Mouse (Mus musculus): ENCODE data around the gene Plac1. TPM values are rescaled to one million over a fixed set of nuclear protein-coding genes. Genes with fewer than 3 reads are reported as not detected.

The Plac1 gene
- total and polyA plus RNA-seq, 3 experiments, result not detected

GRCm38 (mm10) chrX:53126492-53127033 is 113.3 kb downstream of the Plac1 start:
- no peaks in the 10 kb centered on the region for H3K4me1 ChIP-seq (ENCODE audit: control insufficient read depth in 1 of 2, insufficient read depth in 2 of 2, low read length in 2 of 2)
- H3K4me3 ChIP-seq (ENCODE audit: control insufficient read depth in 1 of 2, insufficient read depth in 1 of 2, low read depth in 2 of 2, low read length in 2 of 2), result no peak overlapping the region
- H3K27ac ChIP-seq (ENCODE audit: control insufficient read depth, low read depth, low read length), result no peak overlapping the region
- DNase-seq (ENCODE audit: low read depth, low spot score), result no peak
- no peaks in the 10 kb centered on the region for H3K27me3 ChIP-seq (ENCODE audit: control insufficient read depth in 1 of 2, insufficient read depth in 2 of 2, low read length in 2 of 2)
- no peak overlapping the region for H3K9ac ChIP-seq (ENCODE audit: control insufficient read depth, low read depth, low read length, poor library complexity, severe bottlenecking)
- no peaks in the 10 kb centered on the region for H3K9me3 ChIP-seq (replicated peaks; ENCODE audit: insufficient read depth, low read length)
- TF ChIP-seq SMC3 (IDR thresholded peaks at IDR 0.05; ENCODE audit: low read depth, low read length) (no peak), POLR2AphosphoS2 (IDR thresholded peaks at IDR 0.05; ENCODE audit: low read length) (no peak), USF1 (IDR thresholded peaks at IDR 0.05; ENCODE audit: low read depth, low read length) (no peak)
- H3K36me3 ChIP-seq (ENCODE audit: control insufficient read depth in 1 of 2, insufficient read depth in 2 of 2, low read length in 2 of 2), result no peaks in the 10 kb centered on the region
- H3K79me2 ChIP-seq (ENCODE audit: control insufficient read depth, insufficient read depth, low read length, poor library complexity), result no peaks in the 10 kb centered on the region

GRCm38 (mm10) chrX:53125838-53126467 is 114.0 kb downstream of the Plac1 start:
- H3K4me1 ChIP-seq (ENCODE audit: control insufficient read depth in 1 of 2, insufficient read depth in 2 of 2, low read length in 2 of 2), result no peaks in the 10 kb centered on the region
- H3K9ac ChIP-seq (ENCODE audit: control insufficient read depth, low read depth, low read length, poor library complexity, severe bottlenecking), result no peak overlapping the region
- no peak overlapping the region for H3K4me3 ChIP-seq (ENCODE audit: control insufficient read depth in 1 of 2, insufficient read depth in 1 of 2, low read depth in 2 of 2, low read length in 2 of 2)
- no peaks in the 10 kb centered on the region for H3K79me2 ChIP-seq (ENCODE audit: control insufficient read depth, insufficient read depth, low read length, poor library complexity)
- H3K9me3 ChIP-seq (replicated peaks; ENCODE audit: insufficient read depth, low read length), result no peaks in the 10 kb centered on the region
- no peak overlapping the region for H3K27ac ChIP-seq (ENCODE audit: control insufficient read depth, low read depth, low read length)
- DNase-seq (ENCODE audit: low read depth, low spot score), result no peak
- H3K27me3 ChIP-seq (ENCODE audit: control insufficient read depth in 1 of 2, insufficient read depth in 2 of 2, low read length in 2 of 2), result no peaks in the 10 kb centered on the region
- TF ChIP-seq TBP (IDR thresholded peaks at IDR 0.05; ENCODE audit: low read depth, low read length), result no peak
- TF ChIP-seq MYB (IDR thresholded peaks at IDR 0.05; ENCODE audit: low read depth, low read length), result no peak
- TF ChIP-seq USF2 (IDR thresholded peaks at IDR 0.05; ENCODE audit: borderline replicate concordance in 1 of 2, insufficient read depth in 1 of 2, low read depth in 1 of 2, low read length in 2 of 2), result no peak
- no peak for TF ChIP-seq MXI1 (IDR thresholded peaks at IDR 0.05; ENCODE audit: low read depth, low read length)
- TF ChIP-seq MEF2A (IDR thresholded peaks at IDR 0.05; ENCODE audit: extremely low read depth, insufficient replicate concordance, low read depth, low read length, poor library complexity, severe bottlenecking), result no peak
- no peak for TF ChIP-seq POLR2AphosphoS2 (IDR thresholded peaks at IDR 0.05; ENCODE audit: low read length)
- TF ChIP-seq MAZ (IDR thresholded peaks at IDR 0.05; ENCODE audit: low read depth, low read length), result no peak
- H3K36me3 ChIP-seq (ENCODE audit: control insufficient read depth in 1 of 2, insufficient read depth in 2 of 2, low read length in 2 of 2), result no peaks in the 10 kb centered on the region

- H3K79me2 ChIP-seq (ENCODE audit: control insufficient read depth, insufficient read depth, low read length, poor library complexity), result no peaks in the 10 kb centered on the region
- TF ChIP-seq KAT2A (conservative IDR thresholded peaks at IDR 0.05; ENCODE audit: low read depth, low read length) (no peak), USF1 (IDR thresholded peaks at IDR 0.05; ENCODE audit: low read depth, low read length) (no peak)
- no peak overlapping the region for H3K27ac ChIP-seq (ENCODE audit: control insufficient read depth, low read depth, low read length)
- no peaks in the 10 kb centered on the region for H3K36me3 ChIP-seq (ENCODE audit: control insufficient read depth in 1 of 2, insufficient read depth in 2 of 2, low read length in 2 of 2)
- H3K4me3 ChIP-seq (ENCODE audit: control insufficient read depth in 1 of 2, insufficient read depth in 1 of 2, low read depth in 2 of 2, low read length in 2 of 2), result no peak overlapping the region
- no peaks in the 10 kb centered on the region for H3K4me1 ChIP-seq (ENCODE audit: control insufficient read depth in 1 of 2, insufficient read depth in 2 of 2, low read length in 2 of 2)
- no peak overlapping the region for H3K9ac ChIP-seq (ENCODE audit: control insufficient read depth, low read depth, low read length, poor library complexity, severe bottlenecking)
- H3K27me3 ChIP-seq (ENCODE audit: control insufficient read depth in 1 of 2, insufficient read depth in 2 of 2, low read length in 2 of 2), result no peaks in the 10 kb centered on the region; a peak in 1 of 4 replicates
- DNase-seq (ENCODE audit: low read depth, low spot score), result no peak
- no peaks in the 10 kb centered on the region for H3K9me3 ChIP-seq (replicated peaks; ENCODE audit: insufficient read depth, low read length)
These were observed 116.3 kb downstream of the Plac1 start for GRCm38 (mm10) chrX:53123562-53123961.
